Mouse (Mus musculus): ENCODE data around the gene Cfh. TPM values are rescaled to one million over a fixed set of nuclear protein-coding genes. Genes with fewer than 3 reads are reported as not detected.
"Not testable (repeated sequence)": the region's sequence is repeated elsewhere in the genome, so short reads cannot be mapped to it uniquely, and the experiment has no call there.

Gene Cfh
- polyA plus RNA-seq (2015; fragmentation: Nextera tagmentation; extraction: Ambion mirVana): 21.2 and 24.8 TPM in 2 replicates

GRCm38 (mm10) chr1:140183664-140184063 is at the start of gene Cfh:
TSS of gene Cfh (minus strand) at chr1:140183764.
- not testable (repeated sequence) for ATAC-seq (replicated peaks); H3K4me2 ChIP-seq; H3K9me3 ChIP-seq; H3K9ac ChIP-seq; H3K4me3 ChIP-seq; H3K27me3 ChIP-seq (replicated peaks); H3K27ac ChIP-seq; H3K36me3 ChIP-seq (replicated peaks); H3K4me1 ChIP-seq

- no peak overlapping the region for H3K27ac ChIP-seq
- no peak for ATAC-seq (replicated peaks)
Measured at GRCm38 (mm10) chr1:140226673-140227072, 43.1 kb upstream of the Cfh start.

GRCm38 (mm10) chr1:140225221-140225620 is 41.7 kb upstream of the Cfh start:
- Histone ChIP-seq H3K4me2 (no peak overlapping the region), H3K9me3 (no peaks in the 10 kb centered on the region), H3K4me3 (no peak overlapping the region), H3K36me3 (replicated peaks) (no peaks in the 10 kb centered on the region), H3K27me3 (replicated peaks) (no peaks in the 10 kb centered on the region), H3K9ac (no peak overlapping the region), H3K4me1 (no peaks in the 10 kb centered on the region), H3K27ac (no peak overlapping the region)
- 66% methylated on average over 3 of the region's 3 CpGs for WGBS
- ATAC-seq (replicated peaks): no peak

More at GRCm38 (mm10) chr1:140226673-140227072, 43.1 kb upstream of the Cfh start:
- Histone ChIP-seq H3K4me3 (no peak overlapping the region), H3K4me2 (no peak overlapping the region), H3K27me3 (replicated peaks) (no peaks in the 10 kb centered on the region), H3K9me3 (no peaks in the 10 kb centered on the region), H3K9ac (no peak overlapping the region), H3K36me3 (replicated peaks) (no peaks in the 10 kb centered on the region), H3K4me1 (no peaks in the 10 kb centered on the region)
- 82% methylated on average over 8 of the region's 8 CpGs for WGBS

DNA sequence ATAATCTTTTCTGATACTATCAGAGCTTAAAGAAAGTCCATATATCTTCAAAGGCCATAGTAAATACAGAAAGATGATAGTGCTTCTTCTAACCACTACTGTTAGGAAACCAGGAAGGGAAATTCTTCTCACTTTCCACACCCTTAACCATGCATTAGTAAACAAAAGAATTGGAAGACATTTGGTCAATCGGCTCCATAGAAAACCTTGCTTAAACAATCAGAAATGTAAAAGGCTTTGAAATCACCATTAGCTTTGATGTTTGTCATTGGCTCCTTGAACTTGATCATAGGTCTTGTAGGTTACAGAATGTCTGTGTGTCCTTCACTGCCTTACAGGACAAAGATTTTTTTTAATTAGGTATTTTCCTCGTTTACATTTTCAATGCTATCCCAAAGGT is 21.8 kb upstream of the Cfh start:
- 80% methylated on average over 2 of the region's 2 CpGs for WGBS

DNA sequence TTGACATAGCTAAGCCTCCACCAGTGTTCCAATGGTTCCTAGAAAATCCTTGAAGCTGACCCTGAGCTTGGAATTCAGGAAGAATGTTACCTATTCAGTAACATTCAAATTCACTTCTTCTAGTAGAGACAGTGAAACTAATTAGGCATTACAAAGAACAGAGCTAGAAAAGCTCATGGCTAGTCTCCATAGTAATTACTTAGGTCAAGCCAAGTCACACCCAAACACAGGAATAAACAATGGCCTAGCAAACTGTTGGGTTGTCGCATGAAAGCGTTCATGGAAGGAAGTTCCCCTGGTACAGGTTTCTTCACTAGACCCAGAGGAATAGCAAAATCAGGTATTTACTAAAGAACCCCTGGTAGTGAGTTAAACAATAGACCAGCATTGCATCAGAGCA is 4.9 kb upstream of the Cfh start:
- 65% methylated on average over 2 of the region's 2 CpGs for WGBS
- not testable (repeated sequence) for H3K4me1 ChIP-seq; H3K4me2 ChIP-seq; H3K36me3 ChIP-seq (replicated peaks); H3K9me3 ChIP-seq; H3K4me3 ChIP-seq; H3K9ac ChIP-seq; H3K27me3 ChIP-seq (replicated peaks); H3K27ac ChIP-seq; ATAC-seq (replicated peaks)

More for the DNA sequence above, 21.8 kb upstream of the Cfh start:
- Histone ChIP-seq H3K9ac (no peak overlapping the region), H3K9me3 (no peaks in the 10 kb centered on the region), H3K27me3 (replicated peaks) (no peaks in the 10 kb centered on the region), H3K27ac (no peak overlapping the region), H3K4me3 (no peak overlapping the region), H3K4me1 (no peaks in the 10 kb centered on the region), H3K4me2 (no peak overlapping the region), H3K36me3 (replicated peaks) (no peaks in the 10 kb centered on the region)
- no peak for ATAC-seq (replicated peaks)

GRCm38 (mm10) chr1:140183208-140183607 is 356 bp downstream of the Cfh start:
- Histone ChIP-seq H3K36me3 (replicated peaks) (no peaks in the 10 kb centered on the region), H3K27me3 (replicated peaks) (no peaks in the 10 kb centered on the region), H3K9me3 (no peaks in the 10 kb centered on the region), H3K4me3 (no peak overlapping the region), H3K9ac (no peak overlapping the region), H3K27ac (no peak overlapping the region), H3K4me2 (no peak overlapping the region), H3K4me1 (no peaks in the 10 kb centered on the region)
- 70% methylated on average over 2 of the region's 2 CpGs for WGBS
- ATAC-seq (replicated peaks): no peak

- no peak overlapping the region for H3K27ac ChIP-seq
- 62% methylated on average over 1 of the region's 1 CpGs for WGBS
Measured at GRCm38 (mm10) chr1:140180125-140180524, 3.4 kb downstream of the Cfh start.

GRCm38 (mm10) chr1:140175442-140175841 is 8.1 kb downstream of the Cfh start:
- H3K36me3 ChIP-seq (replicated peaks): no peaks in the 10 kb centered on the region
- no peaks in the 10 kb centered on the region for H3K27me3 ChIP-seq (replicated peaks)
- no peak overlapping the region for H3K9ac ChIP-seq
- no peaks in the 10 kb centered on the region for H3K4me1 ChIP-seq
- 67% methylated on average over 2 of the region's 2 CpGs for WGBS
- ATAC-seq (replicated peaks): no peak
- H3K27ac ChIP-seq: no peak overlapping the region
- H3K9me3 ChIP-seq: no peaks in the 10 kb centered on the region
- no peak overlapping the region for H3K4me2 ChIP-seq
- H3K4me3 ChIP-seq: no peak overlapping the region

More at GRCm38 (mm10) chr1:140180125-140180524, 3.4 kb downstream of the Cfh start:
- Histone ChIP-seq H3K36me3 (replicated peaks) (no peaks in the 10 kb centered on the region), H3K9me3 (no peaks in the 10 kb centered on the region), H3K4me1 (no peaks in the 10 kb centered on the region), H3K4me2 (no peak overlapping the region), H3K4me3 (no peak overlapping the region), H3K9ac (no peak overlapping the region), H3K27me3 (replicated peaks) (no peaks in the 10 kb centered on the region)
- ATAC-seq (replicated peaks): no peak

DNA sequence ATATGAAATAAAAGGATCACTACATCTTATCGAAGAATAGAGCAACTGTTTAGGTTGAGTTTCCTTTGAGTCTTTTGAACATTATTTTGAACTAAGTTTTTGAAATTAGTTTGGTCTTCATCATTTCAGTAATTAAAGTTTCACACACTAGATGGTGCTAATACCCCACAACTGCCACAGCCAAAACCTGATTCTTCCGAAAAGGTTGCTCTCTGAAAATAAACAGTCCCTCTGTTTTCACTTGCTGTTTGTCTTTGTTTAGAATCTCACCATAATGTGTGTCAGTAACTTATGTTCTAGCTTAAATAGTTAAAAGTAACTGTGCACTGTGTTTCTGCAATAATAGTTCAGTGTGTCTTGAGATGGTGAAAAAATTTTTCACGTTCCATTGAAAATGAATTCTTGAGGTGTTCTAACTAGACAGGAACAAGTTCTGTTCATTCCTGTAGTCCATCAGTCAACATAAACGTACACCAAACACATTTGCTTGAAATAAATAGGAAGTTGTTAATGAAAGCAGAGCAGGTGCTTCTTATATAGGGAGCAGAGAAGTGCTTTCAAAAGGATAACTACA is 11.9 kb downstream of the Cfh start:
- no peak overlapping the region for H3K4me3 ChIP-seq
- H3K4me1 ChIP-seq: no peaks in the 10 kb centered on the region
- no peak overlapping the region for H3K27ac ChIP-seq
- H3K27me3 ChIP-seq (replicated peaks): no peaks in the 10 kb centered on the region
- no peak overlapping the region for H3K4me2 ChIP-seq
- no peak overlapping the region for H3K9ac ChIP-seq
- no peaks in the 10 kb centered on the region for H3K36me3 ChIP-seq (replicated peaks)
- no peaks in the 10 kb centered on the region for H3K9me3 ChIP-seq
- ATAC-seq (replicated peaks): no peak
- WGBS: 46% methylated on average over 4 of the region's 4 CpGs

- no peak overlapping the region for H3K9ac ChIP-seq
- H3K9me3 ChIP-seq: no peaks in the 10 kb centered on the region
- no peak for ATAC-seq (replicated peaks)
- no peak overlapping the region for H3K4me2 ChIP-seq
- 73% methylated on average over 3 of the region's 3 CpGs for WGBS
- H3K27me3 ChIP-seq (replicated peaks): no peaks in the 10 kb centered on the region
- no peaks in the 10 kb centered on the region for H3K4me1 ChIP-seq
- no peak overlapping the region for H3K27ac ChIP-seq
- H3K4me3 ChIP-seq: no peak overlapping the region
- no peaks in the 10 kb centered on the region for H3K36me3 ChIP-seq (replicated peaks)
Measured at GRCm38 (mm10) chr1:140158970-140159369, 24.6 kb downstream of the Cfh start.

DNA sequence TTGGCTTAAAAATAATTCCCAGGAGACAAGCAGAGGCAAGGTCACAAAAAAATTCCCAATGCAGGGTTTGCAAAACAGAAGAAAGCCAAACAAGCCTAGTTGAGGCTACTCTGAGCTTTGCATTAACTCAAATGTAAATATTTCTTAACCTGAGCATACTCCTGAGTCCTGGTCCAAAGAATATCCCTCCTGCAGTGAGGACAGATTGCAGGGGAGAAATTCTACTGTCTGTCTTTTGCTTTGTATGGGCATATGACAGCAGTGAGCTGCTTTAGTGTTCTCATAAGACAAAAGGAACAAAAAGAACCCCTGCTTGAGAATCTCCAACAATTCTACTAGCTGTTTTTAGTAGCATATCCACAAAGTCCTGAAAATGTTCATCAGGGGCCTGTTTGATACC is 114.1 kb downstream of the Cfh start:
- Histone ChIP-seq H3K27ac (no peak overlapping the region), H3K36me3 (replicated peaks) (no peaks in the 10 kb centered on the region), H3K4me2 (no peak overlapping the region), H3K27me3 (replicated peaks) (no peaks in the 10 kb centered on the region), H3K9ac (no peak overlapping the region), H3K4me1 (no peaks in the 10 kb centered on the region), H3K9me3 (no peaks in the 10 kb centered on the region), H3K4me3 (no peak overlapping the region)
- ATAC-seq (replicated peaks): no peak

Data from midbrain, embryonic 15.5 days (tissue).